Mouse (Mus musculus): Measurements from ENCODE around the gene Crb2. TPM values are rescaled to one million over a fixed set of nuclear protein-coding genes. Genes with fewer than 3 reads are reported as not detected.

Crb2 gene
- polyA plus RNA-seq (2012; rRNA removed): 0.28 and 0.30 TPM in 2 replicates

DNA sequence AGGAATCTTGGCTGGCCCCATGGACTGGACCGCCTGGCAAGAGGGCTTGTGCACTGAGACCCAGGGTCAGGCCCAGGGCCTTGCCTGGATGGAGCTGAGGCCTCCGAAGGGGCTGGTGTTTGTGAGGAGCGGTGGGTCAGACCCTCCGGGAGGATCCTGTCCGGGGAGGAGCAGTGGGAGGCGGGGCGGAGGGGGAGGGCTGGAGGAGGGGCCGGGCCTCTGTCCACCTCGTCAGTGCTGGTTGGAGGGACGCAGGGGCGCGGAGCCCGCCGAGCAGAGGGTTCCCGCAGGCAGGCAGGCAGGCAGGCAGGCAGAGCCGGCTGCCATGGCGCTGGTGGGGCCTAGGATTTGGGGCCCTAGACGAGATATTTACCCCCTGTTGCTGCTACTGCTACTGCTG is at the start of gene Crb2:
Gene Crb2 (plus strand): TSS at position 234 of the 400 bp plus-strand sequence.
- Histone ChIP-seq H3K27me3 (ENCODE audit: control insufficient read depth, insufficient read depth, low read length) (no peaks in the 10 kb centered on the region), H3K36me3 (ENCODE audit: control insufficient read depth, insufficient read depth, low read length) (no peaks in the 10 kb centered on the region), H3K4me1 (ENCODE audit: control insufficient read depth, insufficient read depth, low read length) (peaks cover 19% of the 10 kb centered on the region), H3K27ac (ENCODE audit: control insufficient read depth, insufficient read depth, low read depth, low read length) (no peak within 1 kb of the TSS), H3K4me3 (ENCODE audit: control insufficient read depth, low read depth, low read length) (peak within 1 kb of the TSS; percentile 44)
- no peak for TF ChIP-seq POLR2A (IDR thresholded peaks at IDR 0.05; ENCODE audit: control insufficient read depth, low read depth, low read length)
- TF ChIP-seq CTCF (IDR thresholded peaks at IDR 0.05; ENCODE audit: control insufficient read depth, insufficient read depth, insufficient replicate concordance, low read depth, low read length): no peak

DNA sequence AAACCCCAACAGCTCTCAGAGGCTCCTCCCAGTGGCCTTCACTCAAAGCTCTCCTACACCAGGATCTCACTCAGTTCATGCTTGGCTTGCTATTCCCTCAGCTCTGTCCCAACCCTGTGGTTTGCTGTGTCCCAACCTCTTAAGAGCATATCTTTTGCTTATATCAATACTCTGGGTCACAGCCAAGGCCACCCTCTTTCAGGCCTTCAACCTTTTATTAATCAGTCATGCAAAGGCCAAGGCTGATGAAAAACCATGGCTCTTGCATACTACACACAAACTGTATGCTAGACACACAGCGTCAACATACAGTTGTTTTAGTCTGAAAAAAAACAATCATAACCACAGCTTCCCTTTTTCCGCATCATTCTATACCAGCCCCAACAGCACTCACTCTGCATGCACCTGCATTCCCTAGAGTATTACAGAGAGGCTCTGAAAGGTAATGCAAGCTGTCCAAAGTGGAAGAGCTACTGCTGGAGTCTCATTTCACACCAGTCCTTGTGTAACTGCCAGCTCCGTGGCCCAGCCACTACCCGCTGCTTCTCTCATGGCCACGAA is 44.7 kb upstream of the Crb2 start:
- H3K27ac ChIP-seq (ENCODE audit: control insufficient read depth, insufficient read depth, low read depth, low read length): no peak overlapping the region
- TF ChIP-seq POLR2A (IDR thresholded peaks at IDR 0.05; ENCODE audit: control insufficient read depth, low read depth, low read length) (no peak), CTCF (IDR thresholded peaks at IDR 0.05; ENCODE audit: control insufficient read depth, insufficient read depth, insufficient replicate concordance, low read depth, low read length) (no peak)
- peaks cover 5% of the 10 kb centered on the region for H3K4me1 ChIP-seq (ENCODE audit: control insufficient read depth, insufficient read depth, low read length)
- H3K4me3 ChIP-seq (ENCODE audit: control insufficient read depth, low read depth, low read length): no peak overlapping the region
- H3K27me3 ChIP-seq (ENCODE audit: control insufficient read depth, insufficient read depth, low read length): no peaks in the 10 kb centered on the region
- H3K36me3 ChIP-seq (ENCODE audit: control insufficient read depth, insufficient read depth, low read length): no peaks in the 10 kb centered on the region

DNA sequence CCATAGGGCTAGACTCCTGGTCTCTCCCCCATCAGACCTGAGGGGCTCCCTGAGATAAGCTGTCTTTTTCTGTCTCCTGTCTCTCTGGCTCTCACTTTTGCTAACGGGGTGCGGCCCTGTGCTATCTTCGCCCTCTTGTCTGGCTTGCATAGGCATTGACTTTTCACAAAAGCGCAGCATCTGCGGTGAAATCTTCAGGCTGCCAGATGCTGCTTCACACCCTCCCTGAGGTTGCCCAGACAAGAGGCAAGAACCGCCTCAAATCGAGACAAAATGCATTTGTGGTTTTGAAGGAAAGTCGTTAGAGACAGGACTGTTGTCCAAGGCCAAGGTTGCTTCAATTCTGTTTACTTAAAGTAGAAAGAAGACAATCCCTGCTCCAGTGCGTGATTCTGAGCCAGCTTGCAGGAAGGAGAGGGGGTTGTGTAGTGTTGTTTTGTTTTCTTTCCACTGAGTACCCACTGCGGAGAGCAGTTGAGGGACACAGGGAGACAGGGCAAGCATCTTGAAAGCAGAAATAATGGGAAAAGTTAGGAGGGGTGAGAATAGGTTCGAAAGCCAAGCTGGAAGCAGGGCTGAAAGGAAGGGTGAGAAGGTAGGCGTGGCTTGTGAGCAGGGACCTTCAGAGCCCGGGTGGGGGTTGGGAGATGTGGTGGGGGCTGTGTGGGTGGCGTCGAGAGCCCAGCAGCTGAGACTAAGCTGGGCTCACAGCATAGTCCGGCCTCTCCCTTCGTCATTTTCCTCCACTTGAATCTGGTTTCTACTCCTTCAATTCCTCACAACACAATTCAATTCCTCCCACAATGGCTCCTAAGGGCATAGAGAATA is 40.9 kb upstream of the Crb2 start:
- Histone ChIP-seq H3K36me3 (ENCODE audit: control insufficient read depth, insufficient read depth, low read length) (no peaks in the 10 kb centered on the region), H3K27ac (ENCODE audit: control insufficient read depth, insufficient read depth, low read depth, low read length) (no peak overlapping the region), H3K27me3 (ENCODE audit: control insufficient read depth, insufficient read depth, low read length) (no peaks in the 10 kb centered on the region), H3K4me3 (ENCODE audit: control insufficient read depth, low read depth, low read length) (no peak overlapping the region), H3K4me1 (ENCODE audit: control insufficient read depth, insufficient read depth, low read length) (peaks cover 5% of the 10 kb centered on the region)
- TF ChIP-seq CTCF (IDR thresholded peaks at IDR 0.05; ENCODE audit: control insufficient read depth, insufficient read depth, insufficient replicate concordance, low read depth, low read length): no peak
- no peak for TF ChIP-seq POLR2A (IDR thresholded peaks at IDR 0.05; ENCODE audit: control insufficient read depth, low read depth, low read length)

DNA sequence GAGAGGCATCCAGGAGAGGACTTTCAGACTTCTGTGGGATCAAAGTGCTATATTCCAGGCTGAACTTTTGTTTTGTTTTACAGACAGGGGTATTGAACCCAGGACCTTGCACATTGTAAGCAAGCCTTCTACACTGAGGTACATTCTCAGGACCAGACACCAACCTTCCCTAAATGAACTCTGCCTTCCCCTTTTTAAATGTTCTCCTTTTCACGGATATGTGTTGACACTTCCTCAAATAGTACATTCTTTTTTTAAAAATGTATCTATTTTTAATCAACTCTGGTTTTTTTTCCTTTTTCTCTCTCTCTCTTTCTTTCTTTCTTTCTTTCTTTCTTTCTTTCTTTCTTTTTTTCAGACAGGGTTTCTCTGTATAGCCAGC is 40.3 kb upstream of the Crb2 start:
- no peak overlapping the region for H3K27ac ChIP-seq (ENCODE audit: control insufficient read depth, insufficient read depth, low read depth, low read length)
- H3K27me3 ChIP-seq (ENCODE audit: control insufficient read depth, insufficient read depth, low read length): no peaks in the 10 kb centered on the region
- H3K4me1 ChIP-seq (ENCODE audit: control insufficient read depth, insufficient read depth, low read length): peaks cover 5% of the 10 kb centered on the region
- no peak overlapping the region for H3K4me3 ChIP-seq (ENCODE audit: control insufficient read depth, low read depth, low read length)
- TF ChIP-seq POLR2A (IDR thresholded peaks at IDR 0.05; ENCODE audit: control insufficient read depth, low read depth, low read length): no peak
- H3K36me3 ChIP-seq (ENCODE audit: control insufficient read depth, insufficient read depth, low read length): no peaks in the 10 kb centered on the region

DNA sequence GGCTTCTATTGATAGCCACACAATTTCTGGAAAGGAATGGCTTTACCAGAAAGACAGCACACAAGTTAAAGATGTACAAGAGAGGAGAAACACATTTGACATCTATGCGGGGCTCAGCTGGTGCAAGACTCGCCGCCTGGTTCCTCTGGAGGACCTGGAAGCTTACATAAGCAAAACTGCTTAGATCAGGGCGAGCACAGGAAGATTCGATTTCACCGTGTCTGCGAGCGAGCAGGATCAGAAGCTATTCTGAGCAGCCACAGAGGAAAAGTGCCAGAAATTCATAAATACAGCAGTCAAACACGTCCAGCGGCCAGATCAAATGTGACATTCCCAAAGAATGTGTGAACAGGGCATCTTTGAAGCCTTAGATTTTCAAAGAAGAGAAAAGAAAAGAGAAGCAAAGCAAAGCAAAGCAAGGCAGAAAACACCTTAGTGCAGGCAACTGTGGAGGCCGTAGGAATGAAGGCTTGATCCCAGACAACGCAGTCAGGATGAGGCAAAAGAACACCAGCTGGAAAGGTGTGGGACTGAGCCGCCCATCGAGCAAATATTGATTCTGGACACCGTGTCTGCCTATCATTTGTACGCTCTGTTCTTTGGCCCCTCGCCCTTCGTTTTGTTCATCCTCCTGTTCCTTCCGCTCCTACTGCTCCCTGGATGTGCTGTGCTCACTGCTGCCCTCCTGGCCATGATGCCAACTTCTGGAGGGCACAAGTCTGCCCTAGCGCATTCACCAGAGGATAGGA is 34.1 kb upstream of the Crb2 start:
- TF ChIP-seq CTCF (IDR thresholded peaks at IDR 0.05; ENCODE audit: control insufficient read depth, insufficient read depth, insufficient replicate concordance, low read depth, low read length) (no peak), POLR2A (IDR thresholded peaks at IDR 0.05; ENCODE audit: control insufficient read depth, low read depth, low read length) (no peak)

DNA sequence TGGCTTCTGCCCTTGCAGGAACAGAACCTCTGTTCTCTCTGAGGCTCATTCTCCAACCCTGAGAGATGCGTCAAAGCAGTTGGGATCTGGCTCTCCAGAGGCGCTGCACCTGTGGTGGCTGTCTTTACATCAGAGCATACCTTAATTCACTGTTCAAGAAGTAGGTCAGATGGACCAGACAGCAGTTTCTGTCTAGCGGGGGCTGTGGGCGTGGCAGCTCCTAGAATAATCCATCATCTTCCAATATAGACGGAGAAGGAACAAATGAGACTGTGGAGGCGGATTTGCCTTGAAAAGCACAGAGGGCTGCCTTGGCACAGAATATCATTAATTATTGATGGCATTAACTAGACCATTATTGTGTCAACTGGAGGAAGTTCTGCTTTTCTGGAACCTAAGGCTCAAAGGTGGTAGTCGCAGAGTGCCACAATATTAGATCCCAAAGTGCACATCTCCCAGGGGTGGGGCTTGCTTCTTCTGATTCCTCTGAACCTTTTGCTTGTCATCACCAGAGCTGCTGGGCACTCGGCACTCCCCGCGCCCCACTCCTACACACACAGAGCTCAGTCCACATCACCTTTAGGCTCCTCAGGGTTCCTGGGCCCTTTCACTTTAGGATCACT is 31.2 kb upstream of the Crb2 start:
- Histone ChIP-seq H3K36me3 (ENCODE audit: control insufficient read depth, insufficient read depth, low read length) (no peaks in the 10 kb centered on the region), H3K4me3 (ENCODE audit: control insufficient read depth, low read depth, low read length) (no peak overlapping the region), H3K27ac (ENCODE audit: control insufficient read depth, insufficient read depth, low read depth, low read length) (no peak overlapping the region), H3K27me3 (ENCODE audit: control insufficient read depth, insufficient read depth, low read length) (no peaks in the 10 kb centered on the region), H3K4me1 (ENCODE audit: control insufficient read depth, insufficient read depth, low read length) (no peaks in the 10 kb centered on the region)
- TF ChIP-seq CTCF (IDR thresholded peaks at IDR 0.05; ENCODE audit: control insufficient read depth, insufficient read depth, insufficient replicate concordance, low read depth, low read length): no peak
- TF ChIP-seq POLR2A (IDR thresholded peaks at IDR 0.05; ENCODE audit: control insufficient read depth, low read depth, low read length): no peak

More for the DNA sequence above, 34.1 kb upstream of the Crb2 start:
- Histone ChIP-seq H3K4me1 (ENCODE audit: control insufficient read depth, insufficient read depth, low read length) (no peaks in the 10 kb centered on the region), H3K27me3 (ENCODE audit: control insufficient read depth, insufficient read depth, low read length) (no peaks in the 10 kb centered on the region), H3K27ac (ENCODE audit: control insufficient read depth, insufficient read depth, low read depth, low read length) (no peak overlapping the region), H3K36me3 (ENCODE audit: control insufficient read depth, insufficient read depth, low read length) (no peaks in the 10 kb centered on the region), H3K4me3 (ENCODE audit: control insufficient read depth, low read depth, low read length) (no peak overlapping the region)

All from testis, adult 2 months (tissue).